Mouse (Mus musculus): ENCODE data around the gene Bbox1. TPM values are rescaled to one million over a fixed set of nuclear protein-coding genes. Genes with fewer than 3 reads are reported as not detected.

The Bbox1 gene
- total RNA-seq, 2 experiments from 2014 or later: 0.19 to 0.95 TPM

DNA sequence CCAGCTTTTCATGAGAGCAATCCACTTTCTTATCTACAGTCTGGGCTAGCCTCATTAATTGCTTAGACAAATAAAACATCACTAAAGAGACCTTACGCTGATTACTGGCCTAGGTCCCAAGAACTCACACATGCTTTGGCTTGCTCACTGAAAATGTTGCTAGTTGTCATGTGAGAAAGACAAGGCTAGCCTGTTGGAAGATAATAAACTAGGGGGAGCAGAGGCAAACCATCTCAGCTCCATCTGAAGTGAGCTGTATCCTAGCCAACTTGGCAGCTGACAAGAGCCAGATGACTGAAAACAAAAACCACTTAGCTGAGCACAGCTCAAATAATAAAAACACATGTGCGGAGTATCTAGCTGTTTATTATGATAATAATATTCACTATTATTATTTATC, 40.2 kb downstream of the Bbox1 start:
- peak; percentile 10 for DNase-seq

DNA sequence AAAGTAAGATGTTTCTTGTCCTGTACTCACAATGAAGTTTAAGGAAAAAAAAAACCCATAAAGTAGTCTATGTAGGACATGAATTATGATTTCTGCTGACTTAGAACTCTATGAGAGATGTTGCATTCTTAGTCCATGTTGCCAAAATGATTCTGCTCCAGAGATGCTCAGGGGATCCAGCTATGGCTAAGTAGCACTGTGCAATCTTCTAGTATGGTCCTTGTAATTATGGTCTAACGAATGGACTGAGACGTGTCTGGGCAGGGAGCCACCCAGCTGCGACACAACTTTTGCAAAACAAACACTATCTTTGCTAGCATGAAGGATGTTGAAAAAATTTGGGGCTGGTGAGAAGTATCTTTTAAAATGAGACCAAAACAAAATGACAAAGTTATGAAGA, 45.1 kb downstream of the Bbox1 start:
- peak; percentile 53 for DNase-seq

DNA sequence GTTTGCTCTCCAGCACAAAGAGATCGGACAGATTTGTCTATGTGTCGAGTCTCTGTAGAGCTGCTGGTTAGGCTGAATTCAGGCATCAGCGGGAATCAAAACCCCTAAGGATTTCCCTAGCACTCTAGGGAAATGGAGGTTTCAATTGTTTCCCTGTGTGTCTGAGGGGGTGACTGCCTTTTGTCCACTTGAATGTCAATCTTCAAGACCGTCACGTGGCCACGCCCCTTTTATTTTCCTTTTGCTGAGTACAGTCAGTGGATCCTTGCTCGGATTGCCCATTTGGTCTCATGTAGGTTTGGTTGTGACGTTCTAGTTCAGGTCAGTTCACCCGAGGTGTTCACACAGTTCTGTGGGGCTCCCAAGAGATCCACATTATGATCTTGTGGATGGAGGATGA, 82.1 kb downstream of the Bbox1 start:
- DNase-seq: no peak

DNA sequence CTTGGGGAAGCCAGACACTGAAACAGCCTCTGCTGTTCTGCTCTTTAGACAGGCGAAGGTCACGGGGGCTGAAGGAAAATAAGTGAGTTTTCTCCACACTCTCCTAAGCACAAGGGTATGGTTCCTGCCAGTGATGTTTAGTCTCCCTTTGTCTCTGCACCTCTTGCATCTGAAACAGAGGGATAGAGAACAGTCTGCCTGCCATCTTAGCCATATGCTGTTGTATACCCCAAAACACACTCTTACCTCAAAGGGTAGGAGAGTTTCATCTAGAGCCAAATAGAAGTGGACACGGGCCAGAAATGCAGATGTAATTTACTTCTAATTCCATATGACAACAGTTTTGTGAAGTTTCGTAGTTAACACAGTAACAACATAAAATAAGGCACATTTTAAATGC, 83.6 kb downstream of the Bbox1 start:
- no peak for DNase-seq

DNA sequence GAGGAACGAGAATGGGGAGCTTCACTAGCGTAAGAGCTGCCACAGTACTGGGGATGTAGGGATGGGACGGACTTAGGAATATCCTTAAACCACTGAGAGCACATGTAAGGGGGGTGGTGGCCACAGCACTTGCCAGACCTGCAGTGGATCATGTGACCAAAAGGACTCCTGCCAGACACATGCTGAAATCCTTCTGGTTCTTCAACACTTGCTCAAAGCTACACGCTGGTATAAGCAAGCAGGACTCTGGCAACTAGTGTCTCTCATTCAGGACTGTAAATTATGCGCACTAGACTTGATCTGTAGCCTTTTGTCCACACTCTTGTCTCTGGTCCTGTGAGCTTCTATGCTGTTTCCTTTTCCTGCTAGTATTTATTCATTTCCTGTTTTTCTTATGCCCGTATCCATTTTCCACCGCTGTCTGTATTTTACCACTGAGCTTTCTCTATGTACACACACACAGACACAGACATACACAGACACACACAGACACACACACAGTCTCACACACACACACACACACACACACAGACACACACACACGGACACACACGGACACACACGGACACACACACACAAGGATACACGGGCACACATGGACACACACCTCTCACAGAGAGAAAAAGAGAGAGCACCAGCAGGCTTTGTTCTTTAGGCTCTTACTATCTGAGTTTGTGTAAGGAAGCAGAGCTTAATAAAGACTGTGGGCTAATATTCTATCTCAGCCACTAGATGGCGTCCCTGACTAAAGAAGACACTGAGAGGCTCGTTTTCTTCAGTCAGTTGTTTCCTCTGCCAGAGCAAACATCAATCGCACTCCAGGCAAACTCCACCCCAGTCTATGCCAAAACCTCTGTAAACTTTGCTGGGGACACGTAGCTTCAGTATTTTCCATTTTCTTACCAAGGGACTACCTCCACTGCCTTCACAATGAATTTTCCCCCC, 84.9 kb downstream of the Bbox1 start:
- DNase-seq: peak; percentile 18

DNA sequence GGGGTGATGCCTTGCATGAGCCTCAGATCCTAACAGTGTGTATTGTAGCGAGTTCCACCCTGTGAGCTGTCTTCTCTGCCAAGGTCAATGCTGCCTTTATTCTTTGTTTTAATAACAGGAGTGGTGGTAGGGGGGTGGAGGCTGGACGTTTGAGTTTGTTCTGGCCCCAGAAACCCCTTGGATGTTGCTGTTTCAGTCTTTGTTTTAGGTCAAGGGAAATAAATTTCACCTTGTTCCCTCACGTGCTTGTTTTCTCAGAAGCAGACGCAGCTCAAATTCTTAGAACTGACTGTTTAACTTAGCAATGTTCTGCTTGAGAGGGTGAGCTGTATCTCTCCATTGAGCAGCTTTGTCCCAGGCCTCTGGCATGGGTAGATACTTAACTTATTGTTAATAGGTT, 87.9 kb downstream of the Bbox1 start:
- DNase-seq: no peak

DNA sequence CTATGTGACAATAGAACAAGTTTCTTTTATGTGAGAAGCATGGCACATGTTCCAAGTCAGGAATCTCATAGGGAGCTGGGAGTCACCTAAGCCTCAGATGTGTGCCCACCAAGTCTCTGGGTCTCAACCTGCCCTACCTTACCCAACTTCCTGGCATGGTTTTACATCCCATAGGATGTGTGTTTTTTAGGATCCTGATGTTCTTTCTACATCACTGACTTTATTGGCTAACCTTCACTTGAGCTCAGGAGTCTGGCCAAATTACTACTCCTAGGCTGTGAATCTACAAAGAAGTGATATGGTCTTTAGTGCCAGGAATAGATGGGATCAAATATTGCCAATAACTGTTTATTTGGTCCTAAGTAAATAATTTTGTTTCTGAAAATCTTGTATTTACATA, 88.4 kb downstream of the Bbox1 start:
- no peak for DNase-seq

DNA sequence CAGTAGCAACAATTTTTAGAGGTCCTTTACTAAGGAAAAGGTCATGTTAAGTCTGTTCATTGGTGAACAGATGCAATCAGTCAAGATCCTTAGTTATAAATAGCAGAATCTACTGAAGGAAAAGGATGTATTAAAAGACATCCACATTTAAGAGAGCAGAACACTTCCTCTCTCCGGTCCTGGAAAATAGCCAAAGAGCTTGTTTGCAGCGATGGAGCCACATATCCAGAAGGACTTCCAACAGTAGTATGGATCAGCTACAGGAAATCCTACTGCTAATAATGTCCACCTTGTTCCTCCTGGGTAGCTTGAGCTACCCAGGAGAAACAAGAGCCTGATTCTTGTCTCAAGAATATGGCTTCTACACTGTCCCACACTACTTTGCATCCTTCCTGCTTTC, 91.6 kb downstream of the Bbox1 start:
- no peak for DNase-seq

DNA sequence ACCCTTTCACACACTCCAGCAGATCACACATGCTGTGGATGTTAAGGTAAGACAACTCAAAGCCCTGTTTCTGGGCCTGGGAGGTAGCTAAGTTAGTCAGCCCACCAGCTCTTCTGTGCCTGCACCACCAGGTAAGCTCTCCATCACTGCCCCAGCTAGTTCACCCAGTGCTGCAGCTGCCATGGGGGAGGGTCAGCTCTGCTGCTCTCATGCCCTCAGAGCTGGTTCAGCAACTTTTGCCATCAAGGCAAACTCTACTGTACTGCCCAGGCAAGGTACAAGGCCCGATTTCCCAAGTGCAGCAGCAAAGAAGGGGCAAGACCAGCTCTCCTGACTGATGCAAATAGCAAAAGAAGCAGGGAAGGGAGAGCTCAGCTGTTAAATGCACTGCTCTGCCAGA, 93.9 kb downstream of the Bbox1 start:
- DNase-seq: no peak

DNA sequence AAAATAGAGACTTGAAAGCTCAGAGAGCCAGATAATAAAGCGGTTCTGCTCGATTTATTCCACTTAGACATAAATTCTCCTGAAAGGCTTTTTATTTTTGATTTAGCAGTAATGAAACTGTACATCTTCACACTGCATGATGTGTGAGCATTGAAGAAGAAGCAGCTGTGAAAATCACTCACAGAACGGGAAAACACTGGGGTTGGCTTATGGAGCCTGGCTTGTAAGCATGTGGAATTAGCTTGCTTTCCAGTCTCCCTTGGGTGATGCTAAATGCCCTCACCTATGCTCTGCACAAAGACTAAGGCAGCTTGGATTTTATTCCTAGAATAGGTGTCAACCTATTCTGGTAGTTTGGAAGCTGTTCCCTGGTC, 98.7 kb downstream of the Bbox1 start:
- no peak for DNase-seq

DNA sequence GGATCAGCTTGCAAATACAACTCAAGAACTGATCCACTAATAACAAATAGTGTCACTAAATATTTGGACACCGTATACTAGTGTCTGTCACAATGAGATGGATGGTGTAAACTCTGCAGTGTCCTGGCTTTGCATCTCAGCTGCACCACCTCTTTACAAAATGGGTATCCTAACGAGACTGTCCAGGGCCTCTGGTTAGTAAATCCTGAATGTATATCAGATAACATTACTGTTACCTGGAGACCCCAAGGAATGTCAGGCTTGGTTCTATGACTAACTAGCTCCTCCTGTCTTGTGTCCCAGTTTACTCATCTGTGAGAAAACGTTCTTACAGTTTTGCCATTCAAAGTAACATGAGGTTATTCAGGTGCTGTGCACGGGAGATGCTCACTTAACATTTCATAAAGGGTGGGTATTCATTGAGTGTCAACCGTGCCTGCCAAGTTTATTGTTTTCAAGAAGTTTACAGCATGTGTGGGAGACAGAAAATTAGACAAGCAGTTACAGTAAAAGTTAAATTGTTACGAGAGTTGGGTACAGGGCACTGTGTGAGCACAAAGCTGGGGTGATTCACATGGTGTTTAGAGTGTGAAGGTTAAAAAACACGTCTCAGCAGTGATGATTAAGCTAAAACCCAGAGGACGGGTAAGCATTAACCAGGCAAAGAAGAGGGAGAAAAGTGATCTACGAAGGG, 99.2 kb downstream of the Bbox1 start:
- no peak for DNase-seq

DNA sequence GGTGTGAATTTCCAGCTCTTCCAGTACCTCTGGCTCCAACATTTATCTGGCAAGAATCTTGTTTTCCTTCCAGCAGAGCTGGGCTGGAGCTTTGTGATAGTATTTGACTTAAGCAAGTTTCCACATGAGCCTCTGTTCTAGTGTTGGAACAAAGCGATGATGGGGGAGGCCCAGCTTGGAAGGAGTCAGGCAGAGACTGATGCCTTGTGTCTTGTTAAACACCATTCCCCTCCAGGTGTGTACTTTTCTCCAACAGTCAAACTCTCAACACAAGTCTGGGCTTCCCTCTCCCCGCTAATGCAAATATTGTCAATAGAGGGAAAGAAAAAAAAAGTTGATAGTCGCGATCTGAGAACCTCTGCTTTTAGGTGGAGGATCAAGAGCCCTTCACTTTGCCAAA, 100.1 kb downstream of the Bbox1 start:
- DNase-seq: no peak

Other genes starting within 250 kb of the Bbox1 start
- gene Fibin, start 48.6 kb upstream of the Bbox1 start, total RNA-seq (2021): 10 to 100 TPM; 16.1 to 21.4 TPM